Mouse (Mus musculus): Measurements from ENCODE around the gene Fbxo45. TPM values are rescaled to one million over a fixed set of nuclear protein-coding genes. Genes with fewer than 3 reads are reported as not detected.

The Fbxo45 gene
- polyA plus RNA-seq (2012; rRNA removed) = 11.7 and 13.3 TPM in 2 replicates
- 14.0 and 20.3 TPM in 2 replicates for polyA plus RNA-seq (2014; fragmentation: Nextera tagmentation; extraction: Ambion mirVana)

DNA sequence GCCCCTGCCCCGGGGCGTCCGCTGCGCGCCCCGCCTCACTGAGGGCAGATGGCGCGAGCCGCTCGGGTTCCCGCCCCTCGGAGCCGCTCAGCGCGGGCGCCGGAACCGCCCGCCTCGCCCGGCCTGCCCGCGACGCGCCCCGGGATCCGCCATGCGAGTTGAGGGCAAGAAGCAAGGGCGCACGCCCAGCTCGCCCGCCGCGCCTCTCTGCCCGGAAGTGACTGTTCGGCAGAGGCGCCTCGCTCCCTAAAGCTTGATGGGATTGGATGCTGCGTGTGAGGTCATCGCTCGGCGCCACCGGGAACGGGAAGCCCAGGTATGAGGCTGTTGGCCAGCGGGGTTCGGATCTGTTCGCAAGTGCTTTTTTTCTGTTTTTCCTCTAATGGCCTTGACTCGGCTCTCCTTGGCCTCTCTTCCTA, at the start of gene Fbxo45, which contains the start of gene Wdr53:
Fbxo45 (minus strand) TSS at position 207 of the 419 bp plus-strand sequence.
Wdr53 (plus strand) TSS at position 276 of the 419 bp plus-strand sequence.
- H3K27me3 ChIP-seq (ENCODE audit: control insufficient read depth, insufficient read depth, low read length) = no peaks in the 10 kb centered on the region
- peaks cover 2% of the 10 kb centered on the region; the same call in 1 of the 2 replicates for H3K36me3 ChIP-seq (ENCODE audit: control insufficient read depth, insufficient read depth, low read length)
- ATAC-seq (ENCODE audit: low FRiP score, low read depth) (peak; percentile 97), DNase-seq (ENCODE audit: low spot score) (peak; percentile 97)
- H3K9ac ChIP-seq (ENCODE audit: low read depth, low read length, severe bottlenecking) = peak within 1 kb of the TSS; percentile 81
- 0% methylated on average over 46 of the region's 48 CpGs for WGBS
- H3K4me1 ChIP-seq (ENCODE audit: control insufficient read depth, insufficient read depth, low read length) = peaks cover 15% of the 10 kb centered on the region
- H3K9me3 ChIP-seq (ENCODE audit: control insufficient read depth, low read length) = no peaks in the 10 kb centered on the region
- H3K27ac ChIP-seq (replicated peaks; ENCODE audit: low read depth, low read length) = peak within 1 kb of the TSS; percentile 94
- peak; percentile 67; the same call in 1 of the 2 replicates for TF ChIP-seq POLR2A (IDR thresholded peaks at IDR 0.05; ENCODE audit: borderline replicate concordance, extremely low read depth, insufficient read depth, insufficient read length)
- H3K4me2 ChIP-seq (replicated peaks; ENCODE audit: low read depth, low read length, severe bottlenecking) = peak within 1 kb of the TSS; percentile 70
- H3K4me3 ChIP-seq (replicated peaks; ENCODE audit: low read length) = peak within 1 kb of the TSS; percentile 67

DNA sequence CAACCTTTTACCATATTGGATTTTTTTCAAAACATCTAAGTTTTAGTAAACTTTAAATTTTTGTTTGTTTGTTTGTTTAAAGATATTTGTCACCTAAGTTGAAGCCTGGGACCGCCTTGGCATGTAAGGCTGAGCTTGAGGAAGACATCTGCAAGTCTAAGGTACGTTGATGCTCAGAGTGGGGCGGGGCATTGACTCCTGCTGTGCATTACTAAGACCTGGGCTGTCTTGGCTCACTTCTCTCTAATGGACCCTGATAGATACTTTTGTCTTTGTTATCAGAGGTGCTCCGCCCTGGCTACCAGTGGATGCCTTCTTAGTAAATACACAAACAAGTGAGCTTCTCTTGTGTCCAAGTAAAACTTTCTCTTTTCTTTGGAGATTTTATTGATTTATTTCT, 44.9 kb upstream of the Fbxo45 start:
- Histone ChIP-seq H3K36me3 (ENCODE audit: control insufficient read depth, insufficient read depth, low read length) (peaks cover 58% of the 10 kb centered on the region), H3K27ac (replicated peaks; ENCODE audit: low read depth, low read length) (no peak overlapping the region), H3K9me3 (ENCODE audit: control insufficient read depth, low read length) (no peaks in the 10 kb centered on the region), H3K4me2 (replicated peaks; ENCODE audit: low read depth, low read length, severe bottlenecking) (no peak overlapping the region), H3K27me3 (ENCODE audit: control insufficient read depth, insufficient read depth, low read length) (no peaks in the 10 kb centered on the region), H3K4me1 (ENCODE audit: control insufficient read depth, insufficient read depth, low read length) (no peaks in the 10 kb centered on the region), H3K9ac (ENCODE audit: low read depth, low read length, severe bottlenecking) (no peak overlapping the region), H3K4me3 (replicated peaks; ENCODE audit: low read length) (no peak overlapping the region)
- no peak for TF ChIP-seq POLR2A (IDR thresholded peaks at IDR 0.05; ENCODE audit: borderline replicate concordance, extremely low read depth, insufficient read depth, insufficient read length)
- 95% methylated on average over 4 of the region's 4 CpGs for WGBS
- DNase-seq (ENCODE audit: low spot score) (no peak), ATAC-seq (ENCODE audit: low FRiP score, low read depth) (no peak)

DNA sequence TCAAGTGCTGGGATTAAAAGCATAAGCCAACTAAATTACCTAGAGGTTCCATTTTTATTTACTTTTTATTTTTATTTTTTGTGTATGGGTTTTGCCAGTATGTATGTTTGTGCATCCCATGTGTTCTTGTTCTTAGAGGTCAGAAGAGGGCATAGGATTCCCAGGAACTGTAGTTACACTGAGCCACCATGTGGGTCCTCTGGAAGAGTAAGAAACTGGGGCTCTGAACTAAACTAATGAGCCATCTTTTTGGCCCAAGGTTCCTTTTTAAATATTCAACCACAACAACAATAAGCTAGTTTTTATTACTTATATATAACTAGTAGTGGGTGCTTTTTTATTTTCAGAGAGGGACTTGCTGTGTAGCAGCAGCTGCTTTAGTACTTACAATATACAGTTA, 35.6 kb upstream of the Fbxo45 start:
- peaks cover 8% of the 10 kb centered on the region for H3K4me1 ChIP-seq (ENCODE audit: control insufficient read depth, insufficient read depth, low read length)
- ATAC-seq (ENCODE audit: low FRiP score, low read depth) = no peak
- no peak for TF ChIP-seq POLR2A (IDR thresholded peaks at IDR 0.05; ENCODE audit: borderline replicate concordance, extremely low read depth, insufficient read depth, insufficient read length)

DNA sequence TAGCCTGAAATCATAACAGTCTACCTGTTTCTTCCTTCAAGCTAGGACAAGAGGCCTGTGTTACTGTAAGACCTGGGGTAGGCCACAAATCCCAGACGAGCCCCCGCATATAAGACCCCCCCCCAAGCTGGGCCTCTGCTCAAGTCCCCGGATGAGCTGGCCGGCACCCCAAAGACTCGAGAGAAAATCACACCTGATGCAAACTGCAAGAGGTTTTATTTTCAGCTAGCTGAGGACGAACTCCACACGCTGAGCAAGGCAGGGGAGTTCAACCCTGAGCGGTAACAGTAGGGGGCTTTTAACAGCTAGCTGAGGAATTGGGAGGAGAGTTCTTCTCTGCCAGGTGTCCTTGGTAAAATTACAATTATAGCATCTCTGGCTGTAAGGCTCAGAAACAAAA, 33.3 kb upstream of the Fbxo45 start:
- DNase-seq (ENCODE audit: low spot score) = no peak
- Histone ChIP-seq H3K36me3 (ENCODE audit: control insufficient read depth, insufficient read depth, low read length) (peaks cover 37% of the 10 kb centered on the region), H3K9me3 (ENCODE audit: control insufficient read depth, low read length) (no peaks in the 10 kb centered on the region), H3K4me3 (replicated peaks; ENCODE audit: low read length) (peak overlapping the region; percentile 13; the same call in 1 of the 2 replicates), H3K27me3 (ENCODE audit: control insufficient read depth, insufficient read depth, low read length) (no peaks in the 10 kb centered on the region), H3K4me2 (replicated peaks; ENCODE audit: low read depth, low read length, severe bottlenecking) (peak overlapping the region; percentile 21; the same call in 1 of the 2 replicates), H3K4me1 (ENCODE audit: control insufficient read depth, insufficient read depth, low read length) (peaks cover 8% of the 10 kb centered on the region), H3K9ac (ENCODE audit: low read depth, low read length, severe bottlenecking) (no peak overlapping the region), H3K27ac (replicated peaks; ENCODE audit: low read depth, low read length) (no peak overlapping the region)
- TF ChIP-seq POLR2A (IDR thresholded peaks at IDR 0.05; ENCODE audit: borderline replicate concordance, extremely low read depth, insufficient read depth, insufficient read length) = no peak
- no peak for ATAC-seq (ENCODE audit: low FRiP score, low read depth)
- 88% methylated on average over 8 of the region's 8 CpGs for WGBS

More for the DNA sequence above, 35.6 kb upstream of the Fbxo45 start:
- DNase-seq (ENCODE audit: low spot score) = no peak
- Histone ChIP-seq H3K9ac (ENCODE audit: low read depth, low read length, severe bottlenecking) (no peak overlapping the region), H3K9me3 (ENCODE audit: control insufficient read depth, low read length) (no peaks in the 10 kb centered on the region), H3K4me3 (replicated peaks; ENCODE audit: low read length) (no peak overlapping the region), H3K4me2 (replicated peaks; ENCODE audit: low read depth, low read length, severe bottlenecking) (no peak overlapping the region), H3K36me3 (ENCODE audit: control insufficient read depth, insufficient read depth, low read length) (peaks cover 60% of the 10 kb centered on the region), H3K27ac (replicated peaks; ENCODE audit: low read depth, low read length) (no peak overlapping the region), H3K27me3 (ENCODE audit: control insufficient read depth, insufficient read depth, low read length) (no peaks in the 10 kb centered on the region)

DNA sequence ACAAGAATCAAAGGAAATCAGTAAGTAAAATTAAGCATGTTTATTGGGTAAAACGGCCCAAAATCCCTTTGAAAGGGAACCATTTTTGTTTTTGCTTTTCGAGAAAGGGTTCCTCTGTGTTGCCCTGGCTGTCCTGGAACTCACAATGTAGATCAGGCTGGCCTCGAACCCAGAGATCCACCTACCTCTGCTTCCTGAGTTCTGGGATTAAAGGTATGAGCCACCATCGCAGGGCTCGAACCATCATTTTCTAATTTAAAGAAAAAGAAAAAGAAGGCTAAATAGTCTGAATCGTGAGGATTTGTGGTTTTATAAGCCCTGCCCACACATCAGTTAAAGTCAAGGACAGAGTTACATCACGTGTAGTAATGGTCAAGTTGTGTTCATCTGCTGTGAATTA, 31.4 kb upstream of the Fbxo45 start:
- Histone ChIP-seq H3K4me2 (replicated peaks; ENCODE audit: low read depth, low read length, severe bottlenecking) (peak overlapping the region; percentile 68), H3K9me3 (ENCODE audit: control insufficient read depth, low read length) (no peaks in the 10 kb centered on the region), H3K27me3 (ENCODE audit: control insufficient read depth, insufficient read depth, low read length) (no peaks in the 10 kb centered on the region), H3K9ac (ENCODE audit: low read depth, low read length, severe bottlenecking) (peak overlapping the region; percentile 93), H3K27ac (replicated peaks; ENCODE audit: low read depth, low read length) (peak overlapping the region; percentile 96; the same call in 1 of the 2 replicates), H3K4me1 (ENCODE audit: control insufficient read depth, insufficient read depth, low read length) (peaks cover 8% of the 10 kb centered on the region), H3K4me3 (replicated peaks; ENCODE audit: low read length) (peak overlapping the region; percentile 82), H3K36me3 (ENCODE audit: control insufficient read depth, insufficient read depth, low read length) (peaks cover 19% of the 10 kb centered on the region)
- TF ChIP-seq POLR2A (IDR thresholded peaks at IDR 0.05; ENCODE audit: borderline replicate concordance, extremely low read depth, insufficient read depth, insufficient read length) = no peak
- ATAC-seq (ENCODE audit: low FRiP score, low read depth) = no peak
- WGBS = 47% methylated on average over 7 of the region's 7 CpGs
- no peak for DNase-seq (ENCODE audit: low spot score)

Data from limb, embryonic 14.5 days (tissue).